Mouse (Mus musculus) neural tube, embryonic 12.5 days (tissue): ENCODE measurements around the gene Adh5. TPM values are rescaled to one million over a fixed set of nuclear protein-coding genes. Genes with fewer than 3 reads are reported as not detected.

ENCODE experiments used
- ATAC-seq: fragments of 200-750 bp; cut with Nextera tagmentation; 2 replicates; pipeline ENCODE4 v1.8.0; 2017; ENCODE audit warnings: low read depth, mild to moderate bottlenecking, moderate TSS enrichment, moderate library complexity; ENCODE audit not compliant: low FRiP score
- H3K27ac ChIP-seq: fragments of 300-500 bp; sonication (generic); 2 replicates; pipeline ENCODE4 v1.5.1; 2016
- H3K27me3 ChIP-seq: fragments of 300-500 bp; sonication (generic); replicated peaks from 2 replicates; pipeline ENCODE4 v1.6.1; 2016; ENCODE audit warnings: mild to moderate bottlenecking
- H3K36me3 ChIP-seq: fragments of 300-500 bp; sonication (generic); 2 replicates; pipeline ENCODE4 v1.6.1; 2016; ENCODE audit warnings: mild to moderate bottlenecking
- H3K4me1 ChIP-seq: fragments of 300-500 bp; sonication (generic); 2 replicates; pipeline ENCODE4 v1.6.1; 2016
- H3K4me2 ChIP-seq: fragments of 300-500 bp; sonication (generic); replicated peaks from 2 replicates; pipeline ENCODE4 v1.6.1; 2016; ENCODE audit warnings: mild to moderate bottlenecking
- H3K4me3 ChIP-seq: fragments of 300-500 bp; sonication (generic); 2 replicates; pipeline ENCODE4 v1.5.1; 2016
- H3K9ac ChIP-seq: fragments of 300-500 bp; sonication (generic); 2 replicates; pipeline ENCODE4 v1.6.1; 2016; ENCODE audit warnings: mild to moderate bottlenecking
- H3K9me3 ChIP-seq: fragments of 300-500 bp; sonication (generic); 2 replicates; pipeline ENCODE4 v1.6.1; 2016; ENCODE audit warnings: mild to moderate bottlenecking
- WGBS: fragments of 180-500 bp; shearing (Covaris S2); methylation state at CpG from one replicate; pipeline ENCODE4 v1.1.7; 2016; 5-methylcytosine and 5-hydroxymethylcytosine counted together
- polyA plus RNA-seq: library from polyadenylated mRNA; unstranded; fragments of >200 nt; fragmentation: Nextera tagmentation; extraction: Ambion mirVana; gene quantifications from 2 replicates; pipeline ENCODE4 v1.2.1, GENCODE M21; 2016

The Adh5 gene
- 225 and 231 TPM in 2 replicates for polyA plus RNA-seq

DNA sequence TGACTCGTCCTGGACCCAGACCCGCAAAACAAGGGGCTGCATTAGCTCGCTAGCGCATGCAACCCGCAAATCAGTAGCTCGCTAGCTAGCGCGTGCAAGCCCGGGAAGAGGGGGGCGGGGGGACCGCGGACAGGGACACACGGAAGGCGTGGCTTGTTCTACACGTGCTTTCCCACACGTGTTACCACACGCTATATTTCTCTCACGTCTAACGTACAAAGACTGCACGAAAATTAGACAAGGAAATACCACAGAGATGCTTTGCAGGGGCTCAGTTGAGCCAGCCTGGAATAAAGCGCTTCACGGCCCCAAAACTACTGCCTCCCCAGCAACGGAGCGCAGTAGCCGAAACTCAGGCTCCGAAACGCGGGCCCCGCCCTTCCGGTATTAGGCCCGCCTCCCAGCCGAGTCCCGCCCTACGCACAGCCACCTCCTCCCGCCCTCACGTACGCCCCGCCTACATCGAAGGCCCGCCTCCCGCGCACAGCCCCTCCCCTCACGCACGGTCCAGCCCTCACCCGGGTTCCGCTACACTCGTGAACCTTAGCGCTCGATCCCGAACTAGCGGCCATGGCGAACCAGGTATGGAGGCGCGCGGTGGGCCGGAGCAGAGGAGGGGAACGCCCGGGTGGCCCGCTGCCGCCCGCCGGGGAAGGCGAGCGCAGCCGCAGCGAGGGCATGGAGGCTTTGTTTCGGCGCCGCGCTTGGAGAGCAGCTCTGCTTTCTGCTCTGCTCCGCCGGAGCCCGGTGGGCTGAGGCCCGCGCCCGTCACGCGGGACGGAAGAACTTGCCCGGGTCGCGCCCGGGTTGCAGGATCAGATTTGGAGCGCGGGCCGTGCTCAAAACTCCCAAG lies at the start of gene Adh5:
Adh5 (plus strand) TSS at position 482 of the 853 bp plus-strand sequence.
- Histone ChIP-seq H3K9ac (peak within 1 kb of the TSS; percentile 78), H3K4me3 (peak within 1 kb of the TSS; percentile 78), H3K27me3 (no peaks in the 10 kb centered on the region), H3K4me2 (peak within 1 kb of the TSS; percentile 81), H3K27ac (peak within 1 kb of the TSS; percentile 70; the same call in 1 of the 2 replicates), H3K9me3 (no peaks in the 10 kb centered on the region), H3K4me1 (peaks cover 6% of the 10 kb centered on the region; the same call in 1 of the 2 replicates), H3K36me3 (peaks cover 26% of the 10 kb centered on the region)
- ATAC-seq, result peak; percentile 99
- WGBS, result under 1% methylated on average over 86 of the region's 86 CpGs

DNA sequence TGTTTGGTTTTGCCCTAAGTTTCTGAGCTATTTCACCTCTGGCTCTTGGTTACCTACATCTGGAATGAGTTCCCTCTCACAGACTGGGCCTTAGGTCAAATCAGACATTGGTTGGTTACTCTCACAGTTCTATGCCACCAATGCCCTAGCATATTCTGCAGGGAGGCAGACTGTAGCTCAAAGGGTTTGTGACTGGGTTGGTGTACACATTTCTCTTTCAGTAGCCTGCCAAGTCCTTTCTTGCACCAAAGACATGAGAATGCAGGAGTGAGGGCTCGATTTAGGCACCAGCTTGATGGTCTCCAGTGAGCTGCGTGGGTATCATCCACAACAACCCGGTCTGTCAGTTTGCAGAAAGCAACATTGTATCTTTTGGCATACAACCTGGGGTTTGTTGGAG lies 38.0 kb upstream of the Adh5 start:
- Histone ChIP-seq H3K36me3 (no peaks in the 10 kb centered on the region), H3K27ac (no peak overlapping the region), H3K9ac (no peak overlapping the region), H3K4me2 (no peak overlapping the region), H3K4me1 (no peaks in the 10 kb centered on the region), H3K9me3 (no peaks in the 10 kb centered on the region), H3K27me3 (no peaks in the 10 kb centered on the region), H3K4me3 (no peak overlapping the region)
- no peak for ATAC-seq
- WGBS, result 83% methylated on average over 3 of the region's 3 CpGs

DNA sequence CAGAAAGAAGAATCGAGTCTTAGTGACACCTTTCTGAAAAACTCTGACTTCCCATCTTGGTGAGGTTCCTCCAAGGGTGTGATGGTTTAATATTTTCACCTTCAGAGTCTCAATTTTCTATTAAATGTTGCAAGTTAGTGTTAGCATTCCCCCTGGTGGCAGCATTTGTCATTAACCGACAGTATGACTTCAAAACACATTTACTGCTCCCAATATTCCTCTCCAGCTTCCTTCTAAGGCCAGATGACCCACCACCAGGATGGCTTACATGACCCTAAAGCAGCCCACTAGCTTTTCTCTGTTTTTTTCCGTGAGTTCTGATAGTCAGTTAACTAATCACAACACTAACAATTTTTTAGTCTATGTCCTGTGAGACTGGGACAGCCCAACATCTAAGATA lies 37.6 kb upstream of the Adh5 start:
- no peak for ATAC-seq
- no peak overlapping the region for H3K9ac ChIP-seq
- no peak overlapping the region for H3K4me2 ChIP-seq
- no peaks in the 10 kb centered on the region for H3K36me3 ChIP-seq
- WGBS, result 59% methylated on average over 3 of the region's 3 CpGs
- no peak overlapping the region for H3K27ac ChIP-seq
- no peaks in the 10 kb centered on the region for H3K27me3 ChIP-seq
- H3K4me3 ChIP-seq, result no peak overlapping the region
- no peaks in the 10 kb centered on the region for H3K4me1 ChIP-seq
- no peaks in the 10 kb centered on the region for H3K9me3 ChIP-seq

DNA sequence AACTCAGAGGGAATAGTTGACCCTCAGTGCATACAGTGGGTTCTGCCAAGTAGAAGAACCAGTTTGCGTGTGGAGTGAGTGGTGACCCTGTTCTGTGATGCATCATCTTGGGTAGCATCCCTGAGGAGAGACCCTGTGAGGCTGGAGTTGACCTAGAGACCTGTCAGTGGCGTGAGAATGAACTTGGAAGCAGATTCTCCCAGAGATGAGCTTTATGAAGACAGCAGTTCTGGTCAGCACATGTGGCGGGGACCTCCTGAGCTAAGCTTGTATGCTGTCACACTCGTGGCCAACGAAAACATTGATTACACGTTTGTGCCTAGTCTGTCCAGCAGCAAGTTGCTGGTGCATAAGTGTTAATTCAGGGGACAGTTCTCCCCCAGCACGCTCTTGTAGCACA lies 37.1 kb upstream of the Adh5 start:
- H3K27me3 ChIP-seq, result no peaks in the 10 kb centered on the region
- no peaks in the 10 kb centered on the region for H3K9me3 ChIP-seq
- H3K9ac ChIP-seq, result no peak overlapping the region
- H3K36me3 ChIP-seq, result no peaks in the 10 kb centered on the region
- H3K27ac ChIP-seq, result no peak overlapping the region
- H3K4me3 ChIP-seq, result no peak overlapping the region
- 79% methylated on average over 7 of the region's 7 CpGs for WGBS
- no peak overlapping the region for H3K4me2 ChIP-seq
- no peak for ATAC-seq
- no peaks in the 10 kb centered on the region for H3K4me1 ChIP-seq

DNA sequence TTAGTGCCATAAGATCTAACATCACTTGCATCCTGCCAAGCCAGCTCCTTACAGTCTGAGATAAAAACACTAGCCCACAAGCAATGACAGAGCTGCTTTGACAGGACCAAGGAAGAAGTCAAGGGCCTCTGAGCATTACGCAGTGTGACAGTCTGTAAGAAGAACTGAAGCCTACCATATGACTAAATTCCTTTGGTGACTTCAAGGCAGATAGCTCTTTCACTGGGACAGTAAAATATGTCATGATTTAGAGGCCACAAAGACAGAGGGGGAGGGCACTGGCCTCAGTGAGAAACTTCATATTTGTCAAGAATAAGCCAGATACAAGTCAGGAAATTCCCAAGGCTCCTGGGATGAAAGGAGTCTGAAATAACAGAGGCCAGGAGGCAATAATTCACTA lies 35.0 kb upstream of the Adh5 start:
- WGBS, result 75% methylated on average over 1 of the region's 1 CpGs

DNA sequence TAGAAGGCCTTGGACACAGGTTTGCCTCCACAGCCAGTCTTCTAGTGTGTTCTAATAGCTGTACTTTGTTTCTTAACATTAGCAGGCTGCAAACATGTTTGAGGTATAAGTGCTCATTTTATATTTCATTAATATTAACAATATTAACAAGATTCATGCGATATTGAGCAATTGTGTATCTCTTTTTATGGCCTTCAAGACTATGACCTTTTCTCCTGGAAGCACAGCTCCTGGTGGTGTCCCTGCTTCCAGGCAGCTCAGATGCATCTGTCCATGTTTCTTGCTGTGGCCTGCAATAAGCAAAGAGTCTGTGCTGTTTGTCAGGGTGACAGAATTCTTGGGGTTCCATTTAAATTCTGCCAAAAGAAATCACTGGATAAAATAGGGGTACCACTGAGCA lies 33.3 kb upstream of the Adh5 start:
- Histone ChIP-seq H3K9ac (no peak overlapping the region), H3K9me3 (no peaks in the 10 kb centered on the region), H3K27me3 (no peaks in the 10 kb centered on the region), H3K27ac (no peak overlapping the region), H3K4me2 (no peak overlapping the region), H3K4me3 (no peak overlapping the region), H3K36me3 (no peaks in the 10 kb centered on the region), H3K4me1 (no peaks in the 10 kb centered on the region)
- 88% methylated on average over 1 of the region's 1 CpGs for WGBS
- no peak for ATAC-seq

More for the DNA sequence above, 35.0 kb upstream of the Adh5 start:
- H3K36me3 ChIP-seq, result no peaks in the 10 kb centered on the region
- no peak overlapping the region for H3K4me3 ChIP-seq
- no peaks in the 10 kb centered on the region for H3K4me1 ChIP-seq
- no peak overlapping the region for H3K9ac ChIP-seq
- no peak overlapping the region for H3K27ac ChIP-seq
- no peaks in the 10 kb centered on the region for H3K27me3 ChIP-seq
- H3K9me3 ChIP-seq, result no peaks in the 10 kb centered on the region
- no peak overlapping the region for H3K4me2 ChIP-seq
- ATAC-seq, result no peak

DNA sequence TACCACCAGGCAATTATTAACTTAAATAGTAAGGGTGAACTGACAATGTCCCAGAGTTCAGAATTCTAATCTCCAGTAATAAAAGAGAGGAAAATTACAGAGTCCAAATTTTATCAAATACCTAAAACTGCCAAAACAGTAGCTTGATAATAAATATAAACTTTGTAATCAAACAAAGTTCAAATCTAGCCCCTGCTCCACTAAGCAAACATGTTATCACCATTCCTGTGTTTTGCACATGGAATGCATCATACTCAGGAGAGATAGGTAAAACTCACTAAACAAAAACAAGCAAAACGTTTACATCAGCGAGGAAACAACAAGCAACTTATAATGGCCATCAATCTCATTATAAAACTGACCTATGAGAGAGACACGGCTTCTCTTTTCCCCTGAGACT lies 32.7 kb upstream of the Adh5 start:
- Histone ChIP-seq H3K27ac (no peak overlapping the region), H3K4me1 (no peaks in the 10 kb centered on the region), H3K36me3 (no peaks in the 10 kb centered on the region), H3K9me3 (no peaks in the 10 kb centered on the region), H3K4me2 (no peak overlapping the region), H3K27me3 (no peaks in the 10 kb centered on the region), H3K4me3 (no peak overlapping the region), H3K9ac (no peak overlapping the region)
- 75% methylated on average over 3 of the region's 3 CpGs for WGBS
- ATAC-seq, result no peak

DNA sequence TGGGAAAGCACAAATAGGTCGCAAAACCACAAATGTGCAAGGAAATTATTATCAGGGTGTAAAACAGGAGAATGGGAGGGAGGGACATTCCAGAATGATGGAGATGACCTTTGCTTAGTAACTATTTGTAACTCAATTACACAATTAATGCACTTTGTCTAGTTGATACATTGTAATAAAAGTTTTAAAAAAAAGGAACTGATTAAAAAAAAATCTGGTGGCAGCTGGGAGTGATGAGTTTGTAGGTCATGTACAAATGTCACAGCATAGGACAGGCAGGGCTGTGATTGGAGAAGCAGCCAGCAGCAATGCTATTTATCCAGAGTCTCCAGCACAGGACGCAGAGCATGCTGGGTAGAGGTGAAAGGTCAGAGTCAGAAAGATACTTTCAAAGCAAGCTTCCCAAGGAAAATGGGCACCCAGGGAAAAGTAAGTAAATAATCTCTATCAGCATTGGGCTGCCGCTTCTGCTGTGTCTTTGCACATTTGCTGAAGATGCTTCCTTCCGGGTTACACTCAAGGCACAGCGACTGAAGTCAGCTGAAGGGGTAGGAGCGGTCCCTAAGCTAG lies 27.7 kb upstream of the Adh5 start, which contains the start of gene Adh4:
Adh4 (plus strand) TSS at position 346 of the 570 bp plus-strand sequence.
- no peaks in the 10 kb centered on the region for H3K4me1 ChIP-seq
- no peaks in the 10 kb centered on the region for H3K36me3 ChIP-seq
- H3K27me3 ChIP-seq, result no peaks in the 10 kb centered on the region
- no peak for ATAC-seq
- no peak within 1 kb of the TSS for H3K27ac ChIP-seq
- H3K9me3 ChIP-seq, result no peaks in the 10 kb centered on the region
- no peak within 1 kb of the TSS for H3K4me3 ChIP-seq
- WGBS, result 76% methylated on average over 6 of the region's 6 CpGs
- no peak within 1 kb of the TSS for H3K4me2 ChIP-seq
- H3K9ac ChIP-seq, result no peak within 1 kb of the TSS

DNA sequence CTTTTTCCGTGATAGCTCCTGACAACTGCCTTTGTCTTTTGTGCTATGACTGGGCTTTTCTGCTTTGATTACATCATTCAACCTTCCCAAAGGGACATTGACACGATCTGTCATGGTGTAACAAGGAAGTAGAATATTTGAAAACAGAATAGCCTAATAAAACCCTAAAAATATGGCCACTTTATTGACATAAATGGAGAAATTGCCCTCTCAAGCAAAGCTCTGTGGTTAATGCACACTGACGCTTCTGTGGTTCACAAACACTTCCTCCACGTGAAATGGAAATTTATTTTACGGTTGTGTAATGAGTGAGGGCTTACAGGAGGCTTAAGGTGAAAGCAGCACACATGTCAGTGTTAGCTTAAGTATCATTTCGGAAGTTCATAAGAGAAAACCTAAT lies 23.5 kb upstream of the Adh5 start:
- H3K4me1 ChIP-seq, result no peaks in the 10 kb centered on the region
- H3K9me3 ChIP-seq, result no peaks in the 10 kb centered on the region
- H3K9ac ChIP-seq, result no peak overlapping the region
- 82% methylated on average over 6 of the region's 6 CpGs for WGBS
- H3K4me3 ChIP-seq, result no peak overlapping the region
- no peak overlapping the region for H3K27ac ChIP-seq
- ATAC-seq, result no peak
- H3K27me3 ChIP-seq, result no peaks in the 10 kb centered on the region
- H3K36me3 ChIP-seq, result no peaks in the 10 kb centered on the region
- no peak overlapping the region for H3K4me2 ChIP-seq

DNA sequence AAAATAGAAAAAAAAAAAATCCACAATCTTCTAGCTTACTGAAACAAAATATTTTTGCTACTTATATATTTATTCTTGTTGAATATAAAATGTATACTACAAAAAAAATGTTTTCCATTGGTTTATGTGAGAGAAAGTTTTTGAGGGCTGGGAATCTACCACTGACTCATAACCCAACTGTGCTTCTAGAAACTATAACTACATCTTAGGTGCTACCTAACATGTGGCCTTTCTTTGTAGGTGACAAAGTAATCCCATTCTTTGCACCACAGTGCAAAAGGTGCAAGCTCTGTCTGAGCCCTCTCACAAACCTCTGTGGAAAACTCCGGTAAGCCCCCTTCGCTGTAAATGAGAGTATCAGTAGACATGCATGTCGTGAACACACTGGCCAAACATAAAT lies 22.5 kb upstream of the Adh5 start:
- Histone ChIP-seq H3K4me1 (no peaks in the 10 kb centered on the region), H3K9me3 (no peaks in the 10 kb centered on the region), H3K27ac (no peak overlapping the region), H3K4me2 (no peak overlapping the region), H3K4me3 (no peak overlapping the region), H3K27me3 (no peaks in the 10 kb centered on the region), H3K36me3 (no peaks in the 10 kb centered on the region), H3K9ac (no peak overlapping the region)
- ATAC-seq, result no peak
- WGBS, result 88% methylated on average over 3 of the region's 3 CpGs

DNA sequence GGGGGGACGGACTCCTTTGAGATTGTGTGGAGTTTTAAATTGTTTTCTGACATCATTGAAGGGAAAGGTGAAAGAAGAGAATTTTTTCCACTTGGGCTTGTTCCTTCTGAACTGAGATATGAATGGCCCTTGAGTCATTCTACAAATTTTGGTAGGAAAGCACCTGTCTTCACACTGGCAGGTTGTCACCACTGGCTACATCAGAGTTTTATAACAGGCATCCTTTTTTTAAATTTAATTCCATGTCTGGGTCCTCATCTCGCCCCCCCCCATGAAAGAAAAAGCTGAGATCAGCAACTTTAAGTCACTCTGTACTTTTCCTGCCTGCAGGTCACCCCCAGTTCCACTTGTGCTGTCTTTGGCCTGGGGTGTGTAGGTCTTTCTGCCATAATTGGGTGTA lies 19.2 kb upstream of the Adh5 start:
- WGBS, result 68% methylated on average over 2 of the region's 2 CpGs
- H3K4me2 ChIP-seq, result no peak overlapping the region
- no peaks in the 10 kb centered on the region for H3K4me1 ChIP-seq
- H3K27ac ChIP-seq, result no peak overlapping the region
- ATAC-seq, result no peak
- H3K9me3 ChIP-seq, result no peaks in the 10 kb centered on the region
- H3K9ac ChIP-seq, result no peak overlapping the region
- no peaks in the 10 kb centered on the region for H3K36me3 ChIP-seq
- no peaks in the 10 kb centered on the region for H3K27me3 ChIP-seq
- H3K4me3 ChIP-seq, result no peak overlapping the region

DNA sequence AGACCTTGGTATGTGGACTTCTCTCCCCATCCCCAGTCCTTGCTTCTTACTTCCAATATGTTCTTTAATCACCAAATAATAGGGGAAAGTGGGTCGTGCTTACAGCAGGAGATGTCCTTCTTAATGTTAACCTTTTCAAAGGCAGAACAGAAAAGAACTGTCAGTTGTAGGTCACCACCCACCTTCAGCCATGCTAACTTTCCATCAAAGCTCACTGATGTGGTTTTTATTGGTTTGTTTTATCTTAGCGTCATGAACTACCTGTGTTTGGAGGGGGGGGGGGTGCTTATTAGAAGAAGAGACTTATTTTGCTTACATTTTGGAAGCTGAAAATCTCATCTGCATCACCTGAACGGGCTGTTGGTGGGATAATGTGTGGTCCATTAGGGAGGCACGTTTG lies 18.6 kb upstream of the Adh5 start:
- Histone ChIP-seq H3K36me3 (no peaks in the 10 kb centered on the region), H3K27ac (no peak overlapping the region), H3K4me1 (no peaks in the 10 kb centered on the region), H3K27me3 (no peaks in the 10 kb centered on the region), H3K9ac (no peak overlapping the region), H3K4me2 (no peak overlapping the region), H3K9me3 (no peaks in the 10 kb centered on the region), H3K4me3 (no peak overlapping the region)
- WGBS, result 71% methylated on average over 4 of the region's 4 CpGs
- no peak for ATAC-seq
